Mouse (Mus musculus) adrenal gland, adult (tissue): ENCODE measurements around the gene Fscb.

Experiments
- DNase-seq, 2 experiments: peaks; one replicate each; pipeline ENCODE4 v3.0.0; 2022 to 2023; ENCODE audit warnings: low spot score in 1 of 2; ENCODE audit not compliant: inconsistent age in 2 of 2

Gene Fscb

GRCm38 (mm10) chr12:64474590-64474989, at the start of gene Fscb:
TSS of gene Fscb (minus strand) at chr12:64474690.
- DNase-seq: no peak

DNA sequence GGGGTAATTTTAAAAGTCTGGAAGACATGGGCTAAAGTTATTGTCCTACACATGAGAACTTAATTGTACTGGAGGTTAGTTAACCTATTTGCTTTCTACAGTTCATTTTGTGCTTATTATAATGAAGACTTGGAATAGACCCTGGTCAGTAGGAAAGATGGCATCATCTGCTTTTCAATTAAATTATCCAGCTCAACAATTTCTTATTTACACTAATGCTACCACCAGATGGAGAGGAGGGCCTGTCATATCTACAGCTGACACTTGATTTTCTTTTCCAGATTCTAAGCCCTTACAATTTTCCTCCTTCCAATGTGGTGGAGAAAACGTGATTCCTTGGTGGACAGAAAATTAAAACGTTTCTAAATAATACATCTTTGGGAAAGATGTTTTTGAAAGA, 42.3 kb upstream of the Fscb start:
- DNase-seq: no peak

DNA sequence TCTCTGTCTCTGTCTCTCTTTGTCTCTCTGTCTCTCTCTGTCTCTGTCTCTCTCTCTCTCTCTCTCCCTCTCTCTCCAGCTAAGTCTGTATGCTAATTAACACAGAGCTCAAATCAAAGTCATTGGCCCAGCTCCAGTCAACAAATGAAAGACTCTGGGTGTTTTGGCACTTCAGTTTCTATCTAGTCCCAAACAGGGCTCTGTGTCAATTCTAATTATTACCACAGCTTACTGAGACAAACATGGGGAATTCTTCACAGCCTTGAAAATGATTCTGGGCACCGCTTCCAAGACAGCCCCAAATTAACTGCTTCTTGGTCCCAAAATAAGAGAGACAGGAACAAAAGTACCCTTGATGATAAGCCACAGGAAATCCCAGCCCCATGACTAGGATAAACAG, 38.9 kb upstream of the Fscb start:
- DNase-seq: no peak

DNA sequence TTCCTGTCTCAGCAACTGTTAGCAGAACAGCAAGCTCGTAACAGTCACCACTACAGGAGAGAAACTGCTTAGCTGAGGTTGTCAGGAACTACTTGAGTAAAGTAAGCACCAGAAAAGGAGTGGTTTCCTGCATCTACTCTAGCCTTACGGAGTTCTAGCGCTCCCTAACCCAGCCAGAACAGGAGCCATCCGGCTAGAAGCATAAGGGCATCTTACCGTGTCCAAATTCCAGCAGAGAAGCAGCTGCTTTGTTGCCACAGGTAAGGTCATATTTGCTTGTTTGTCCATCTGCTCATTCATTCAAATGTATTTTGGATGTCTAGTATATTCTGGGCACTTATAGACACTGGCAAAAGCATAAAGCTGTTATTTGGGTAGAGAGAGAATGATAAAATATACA, 23.2 kb upstream of the Fscb start:
- DNase-seq: no peak

- no peak for DNase-seq
Measured at GRCm38 (mm10) chr12:64473615-64474014, 875 bp downstream of the Fscb start.

DNA sequence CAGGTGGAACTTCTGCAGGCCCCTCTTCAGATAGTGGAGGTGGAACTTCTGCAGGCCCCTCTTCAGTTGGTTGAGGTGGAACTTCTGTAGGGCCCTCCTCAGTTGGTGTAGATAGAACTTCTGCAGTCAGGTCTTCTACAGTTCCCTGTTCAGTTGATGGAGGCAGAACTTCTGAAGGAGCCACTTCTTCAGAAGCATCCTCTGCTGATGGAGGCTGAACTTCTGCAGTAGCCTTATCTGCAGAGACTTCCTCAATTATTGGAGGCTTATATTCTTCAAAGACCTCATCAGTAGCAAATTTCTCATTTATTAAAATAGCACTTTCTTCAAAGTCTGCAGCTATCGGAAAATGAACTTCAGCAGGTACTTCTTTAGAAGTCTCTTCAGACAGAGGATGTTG, 1.4 kb downstream of the Fscb start:
- DNase-seq: no peak

- DNase-seq: no peak
Measured at GRCm38 (mm10) chr12:64455228-64455627, 19.3 kb downstream of the Fscb start.

GRCm38 (mm10) chr12:64449911-64450310, 24.6 kb downstream of the Fscb start:
- DNase-seq: no peak

GRCm38 (mm10) chr12:64436675-64437074, 37.8 kb downstream of the Fscb start:
- no peak for DNase-seq
